Mouse (Mus musculus): ENCODE data around the gene Gm21788.
"Not testable (repeated sequence)": the region's sequence is repeated elsewhere in the genome, so short reads cannot be mapped to it uniquely, and the experiment has no call there.

Gene Gm21788

GRCm38 (mm10) chrY:7404710-7405109 is at the start of gene Gm21788:
Gm21788 (plus strand) TSS chrY:7405010.
- not testable (repeated sequence) for ATAC-seq (ENCODE audit: insufficient number of reproducible peaks, low FRiP score, low TSS enrichment)

Data from cerebellum, adult (tissue).